Mouse (Mus musculus): ENCODE measurements around the gene Tbc1d2. TPM values are rescaled to one million over a fixed set of nuclear protein-coding genes. Genes with fewer than 3 reads are reported as not detected.
"Not testable (repeated sequence)": the region's sequence is repeated elsewhere in the genome, so short reads cannot be mapped to it uniquely, and the experiment has no call there.

The Tbc1d2 gene
- polyA plus RNA-seq, 1 experiment from 2014 or later: 1.8 TPM

DNA sequence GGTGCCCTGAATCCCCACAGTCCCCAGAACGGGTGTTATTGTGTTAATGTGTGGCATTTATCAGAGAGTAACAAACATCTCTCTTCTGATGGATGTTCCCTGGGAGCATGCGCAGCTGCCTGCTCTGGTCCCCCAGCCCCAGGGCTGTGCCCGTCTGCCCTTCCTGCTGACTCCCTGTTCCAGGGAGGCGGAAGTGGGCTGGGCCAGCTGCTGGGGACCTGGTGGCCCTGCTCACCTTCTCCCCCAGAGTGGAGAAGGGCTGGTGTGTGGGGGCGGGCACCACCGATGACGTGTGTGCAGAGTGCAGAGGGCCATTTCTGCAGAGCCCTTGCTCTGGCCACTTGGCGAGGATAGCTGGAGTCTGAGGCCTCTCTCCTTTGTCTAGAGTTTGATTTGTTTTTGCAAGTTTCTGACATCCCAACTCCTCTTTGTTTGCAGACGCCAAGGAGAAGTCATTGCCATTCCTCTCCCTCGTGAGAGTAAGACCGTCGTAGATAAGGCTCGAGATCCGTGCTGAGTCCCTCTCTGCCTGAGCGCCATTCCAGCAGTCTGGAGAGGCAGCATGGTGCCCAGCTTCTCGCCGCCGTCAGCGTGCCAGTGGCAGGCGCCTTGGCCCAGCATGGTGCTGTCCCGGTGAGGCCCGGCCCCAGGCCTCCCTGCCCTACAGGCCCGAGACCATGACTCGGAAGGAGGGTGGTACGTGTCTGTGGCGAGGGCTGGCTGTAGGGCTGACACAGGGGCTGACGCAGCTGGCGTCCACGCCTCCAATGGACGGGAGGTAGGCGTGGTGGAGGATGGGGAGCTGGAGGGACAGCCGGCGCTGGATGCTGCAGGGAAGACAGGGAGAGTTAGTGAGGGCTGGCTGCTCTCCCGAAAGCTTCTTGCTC is 14.4 kb upstream of the Tbc1d2 start:
- peaks cover 33% of the 10 kb centered on the region for H3K4me1 ChIP-seq
- 1% methylated on average over 34 of the region's 34 CpGs for WGBS

GRCm38 (mm10) chr4:46661433-46661832 is 11.4 kb upstream of the Tbc1d2 start:
- H3K27me3 ChIP-seq (ENCODE audit: low read depth, poor library complexity, severe bottlenecking): 0 out of 2 replicates have a peak, but pooled peaks cover 7% of the 10 kb centered on the region
- H3K27ac ChIP-seq: no peak overlapping the region
- peaks cover 33% of the 10 kb centered on the region for H3K4me1 ChIP-seq
- no peak overlapping the region for H3K4me3 ChIP-seq
- no peaks in the 10 kb centered on the region for H3K9me3 ChIP-seq (replicated peaks)
- 84% methylated on average over 9 of the region's 9 CpGs for WGBS
- DNase-seq (ENCODE audit: low spot score): no peak
- no peaks in the 10 kb centered on the region for H3K36me3 ChIP-seq

More for the DNA sequence above, 14.4 kb upstream of the Tbc1d2 start:
- no peaks in the 10 kb centered on the region for H3K9me3 ChIP-seq (replicated peaks)
- H3K27me3 ChIP-seq (ENCODE audit: low read depth, poor library complexity, severe bottlenecking): 0 out of 2 replicates have a peak, but pooled peaks cover 7% of the 10 kb centered on the region
- peak; percentile 84 for DNase-seq (ENCODE audit: low spot score)
- H3K36me3 ChIP-seq: no peaks in the 10 kb centered on the region
- peak overlapping the region; percentile 96 for H3K27ac ChIP-seq
- H3K4me3 ChIP-seq: peak overlapping the region; percentile 59

DNA sequence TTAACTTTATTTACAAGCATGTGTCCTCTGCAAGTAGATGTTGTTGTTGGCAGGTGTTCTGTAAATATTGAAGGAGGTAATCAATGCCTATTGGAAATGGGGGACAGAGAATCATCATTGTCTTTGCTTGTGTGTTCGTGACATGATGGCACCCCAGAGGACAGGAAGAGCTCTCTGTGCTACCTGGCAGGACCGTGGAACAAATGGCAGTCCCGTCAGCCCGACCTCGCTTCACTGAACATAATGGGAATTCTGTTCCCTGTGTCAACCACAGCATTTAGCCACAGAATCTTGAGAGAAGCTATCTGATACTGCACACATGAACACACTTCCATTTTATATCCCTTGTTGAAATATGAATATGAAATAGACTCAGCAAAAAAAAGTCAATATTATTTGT is 8.9 kb upstream of the Tbc1d2 start:
- no peaks in the 10 kb centered on the region for H3K9me3 ChIP-seq (replicated peaks)
- 70% methylated on average over 5 of the region's 5 CpGs for WGBS

GRCm38 (mm10) chr4:46657116-46657515 is 7.1 kb upstream of the Tbc1d2 start:
- Histone ChIP-seq H3K36me3 (no peaks in the 10 kb centered on the region), H3K27ac (no peak overlapping the region), H3K4me3 (no peak overlapping the region), H3K9me3 (replicated peaks) (no peaks in the 10 kb centered on the region), H3K27me3 (ENCODE audit: low read depth, poor library complexity, severe bottlenecking) (peaks cover 27% of the 10 kb centered on the region), H3K4me1 (peaks cover 5% of the 10 kb centered on the region)
- WGBS: 12% methylated on average over 5 of the region's 5 CpGs
- peak; percentile 77 for DNase-seq (ENCODE audit: low spot score)

More for the DNA sequence above, 8.9 kb upstream of the Tbc1d2 start:
- Histone ChIP-seq H3K27ac (no peak overlapping the region), H3K36me3 (no peaks in the 10 kb centered on the region), H3K27me3 (ENCODE audit: low read depth, poor library complexity, severe bottlenecking) (peaks cover 15% of the 10 kb centered on the region), H3K4me1 (peaks cover 15% of the 10 kb centered on the region), H3K4me3 (no peak overlapping the region)
- DNase-seq (ENCODE audit: low spot score): no peak

- 72% methylated on average over 2 of the region's 2 CpGs for WGBS
- Histone ChIP-seq H3K36me3 (no peaks in the 10 kb centered on the region), H3K9me3 (replicated peaks) (no peaks in the 10 kb centered on the region), H3K27me3 (ENCODE audit: low read depth, poor library complexity, severe bottlenecking) (peaks cover 38% of the 10 kb centered on the region), H3K27ac (no peak overlapping the region), H3K4me3 (no peak overlapping the region), H3K4me1 (peaks cover under 1% of the 10 kb centered on the region; the same call in 1 of the 2 replicates)
- no peak for DNase-seq (ENCODE audit: low spot score)
Observed at GRCm38 (mm10) chr4:46655956-46656355, 5.9 kb upstream of the Tbc1d2 start.

- H3K27ac ChIP-seq: no peak overlapping the region
- DNase-seq (ENCODE audit: low spot score): no peak
- peaks cover 36% of the 10 kb centered on the region for H3K27me3 ChIP-seq (ENCODE audit: low read depth, poor library complexity, severe bottlenecking)
- no peaks in the 10 kb centered on the region for H3K9me3 ChIP-seq (replicated peaks)
- H3K4me1 ChIP-seq: peaks cover 6% of the 10 kb centered on the region; the same call in 1 of the 2 replicates
- no peak overlapping the region for H3K4me3 ChIP-seq
- no peaks in the 10 kb centered on the region for H3K36me3 ChIP-seq
- WGBS: 66% methylated on average over 1 of the region's 1 CpGs
Observed at GRCm38 (mm10) chr4:46655298-46655697, 5.3 kb upstream of the Tbc1d2 start.

- H3K9me3 ChIP-seq (replicated peaks): no peaks in the 10 kb centered on the region
- H3K4me3 ChIP-seq: peak overlapping the region; percentile 80
- H3K27me3 ChIP-seq (ENCODE audit: low read depth, poor library complexity, severe bottlenecking): peaks cover 52% of the 10 kb centered on the region
- 52% methylated on average over 4 of the region's 4 CpGs for WGBS
- no peak overlapping the region for H3K27ac ChIP-seq
- no peaks in the 10 kb centered on the region for H3K36me3 ChIP-seq
- DNase-seq (ENCODE audit: low spot score): no peak
- H3K4me1 ChIP-seq: peaks cover 13% of the 10 kb centered on the region
Observed at GRCm38 (mm10) chr4:46649161-46649560, 848 bp downstream of the Tbc1d2 start.

- Histone ChIP-seq H3K27me3 (ENCODE audit: low read depth, poor library complexity, severe bottlenecking) (peaks cover 13% of the 10 kb centered on the region), H3K9me3 (replicated peaks) (no peaks in the 10 kb centered on the region), H3K4me1 (peaks cover 10% of the 10 kb centered on the region; the same call in 1 of the 2 replicates), H3K27ac (peak overlapping the region; percentile 50), H3K36me3 (no peaks in the 10 kb centered on the region), H3K4me3 (no peak overlapping the region)
- DNase-seq (ENCODE audit: low spot score): no peak
- 82% methylated on average over 8 of the region's 8 CpGs for WGBS
Observed at GRCm38 (mm10) chr4:46643676-46644112, 6.3 kb downstream of the Tbc1d2 start.

DNA sequence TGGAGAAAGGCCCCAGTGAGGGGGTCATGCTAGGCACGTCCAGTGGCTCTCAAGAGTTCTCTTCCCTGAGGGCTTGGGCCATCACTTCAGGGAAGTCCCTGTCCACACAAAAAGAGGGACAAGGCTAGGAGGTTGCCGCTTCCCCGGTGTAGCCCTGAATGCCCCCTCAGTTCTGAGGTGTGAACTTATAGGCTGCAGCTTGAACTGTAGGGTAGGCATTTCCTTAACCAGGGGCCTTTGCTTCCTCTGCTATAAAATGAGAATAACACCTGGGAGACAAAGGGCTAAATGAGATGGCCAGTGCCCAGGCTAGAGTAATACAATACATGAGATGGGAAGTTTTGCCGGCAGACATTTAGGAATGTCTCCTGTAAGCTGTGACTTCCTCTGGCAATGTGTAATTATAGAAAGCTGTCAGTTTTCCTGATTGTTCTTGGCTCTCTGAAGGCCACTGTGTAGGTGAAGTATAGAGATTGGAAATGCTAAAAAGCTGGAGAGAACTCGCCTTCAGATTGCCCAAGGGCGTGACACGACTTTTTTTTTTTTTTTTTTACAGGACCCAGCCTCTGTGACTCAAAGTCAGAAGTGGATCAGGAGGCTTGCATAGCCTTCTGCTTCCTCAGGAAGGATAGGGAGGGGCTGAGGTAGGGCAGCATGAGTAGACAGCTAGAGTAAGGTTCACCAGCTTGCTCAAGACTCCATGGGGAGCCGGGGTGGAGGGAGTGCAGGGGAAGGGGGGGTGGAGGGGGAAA is 6.9 kb downstream of the Tbc1d2 start:
- no peaks in the 10 kb centered on the region for H3K36me3 ChIP-seq
- H3K27ac ChIP-seq: peak overlapping the region; percentile 51
- H3K27me3 ChIP-seq (ENCODE audit: low read depth, poor library complexity, severe bottlenecking): peaks cover 7% of the 10 kb centered on the region
- DNase-seq (ENCODE audit: low spot score): no peak
- no peak overlapping the region for H3K4me3 ChIP-seq
- peaks cover 10% of the 10 kb centered on the region; the same call in 1 of the 2 replicates for H3K4me1 ChIP-seq
- no peaks in the 10 kb centered on the region for H3K9me3 ChIP-seq (replicated peaks)
- WGBS: 74% methylated on average over 8 of the region's 8 CpGs

- 84% methylated on average over 4 of the region's 4 CpGs for WGBS
Observed at GRCm38 (mm10) chr4:46641283-46641682, 8.7 kb downstream of the Tbc1d2 start.

GRCm38 (mm10) chr4:46639866-46640265 is 10.1 kb downstream of the Tbc1d2 start:
- Histone ChIP-seq H3K4me3 (no peak overlapping the region), H3K27me3 (ENCODE audit: low read depth, poor library complexity, severe bottlenecking) (no peaks in the 10 kb centered on the region)
- 88% methylated on average over 8 of the region's 8 CpGs for WGBS

More at GRCm38 (mm10) chr4:46641283-46641682, 8.7 kb downstream of the Tbc1d2 start:
- no peak for DNase-seq (ENCODE audit: low spot score)
- Histone ChIP-seq H3K36me3 (no peaks in the 10 kb centered on the region), H3K9me3 (replicated peaks) (no peaks in the 10 kb centered on the region), H3K4me3 (no peak overlapping the region), H3K27ac (no peak overlapping the region), H3K4me1 (peaks cover 10% of the 10 kb centered on the region; the same call in 1 of the 2 replicates), H3K27me3 (ENCODE audit: low read depth, poor library complexity, severe bottlenecking) (no peaks in the 10 kb centered on the region)

GRCm38 (mm10) chr4:46637250-46637649 is 12.8 kb downstream of the Tbc1d2 start:
- H3K27ac ChIP-seq; H3K27me3 ChIP-seq (ENCODE audit: low read depth, poor library complexity, severe bottlenecking); H3K9me3 ChIP-seq (replicated peaks); H3K4me1 ChIP-seq; DNase-seq (ENCODE audit: low spot score); H3K36me3 ChIP-seq; H3K4me3 ChIP-seq: not testable (repeated sequence)
- 94% methylated on average over 10 of the region's 10 CpGs for WGBS

More at GRCm38 (mm10) chr4:46639866-46640265, 10.1 kb downstream of the Tbc1d2 start:
- Histone ChIP-seq H3K27ac (no peak overlapping the region), H3K4me1 (peaks cover 14% of the 10 kb centered on the region), H3K36me3 (no peaks in the 10 kb centered on the region), H3K9me3 (replicated peaks) (no peaks in the 10 kb centered on the region)
- DNase-seq (ENCODE audit: low spot score): no peak
